Mouse (Mus musculus) R1 (cell line): ENCODE measurements around the gene Mvb12b.

Experiments used
- DNase-seq: peaks from one replicate; pipeline ENCODE4 v3.0.0-alpha.2; 2018; ENCODE audit warnings: low read depth, low spot score

Mvb12b gene

GRCm38 (mm10) chr2:33698898-33699297 is 188.8 kb downstream of the Mvb12b start:
- peak; percentile 69 for DNase-seq

- peak; percentile 45 for DNase-seq
Observed at GRCm38 (mm10) chr2:33696428-33696827, 191.3 kb downstream of the Mvb12b start.

GRCm38 (mm10) chr2:33693931-33694330 is 193.8 kb downstream of the Mvb12b start:
- peak; percentile 65 for DNase-seq

- DNase-seq, result peak; percentile 77
Observed at GRCm38 (mm10) chr2:33689880-33690462, 197.8 kb downstream of the Mvb12b start.

GRCm38 (mm10) chr2:33689155-33689879 is 198.4 kb downstream of the Mvb12b start:
- no peak for DNase-seq

GRCm38 (mm10) chr2:33683594-33683993 is 204.2 kb downstream of the Mvb12b start:
- no peak for DNase-seq

GRCm38 (mm10) chr2:33683095-33683494 is 204.7 kb downstream of the Mvb12b start:
- no peak for DNase-seq

- peak; percentile 35 for DNase-seq
Observed at GRCm38 (mm10) chr2:33682219-33682618, 205.5 kb downstream of the Mvb12b start.
